Mouse (Mus musculus): Measurements from ENCODE around the gene Fgd2.

DNA sequence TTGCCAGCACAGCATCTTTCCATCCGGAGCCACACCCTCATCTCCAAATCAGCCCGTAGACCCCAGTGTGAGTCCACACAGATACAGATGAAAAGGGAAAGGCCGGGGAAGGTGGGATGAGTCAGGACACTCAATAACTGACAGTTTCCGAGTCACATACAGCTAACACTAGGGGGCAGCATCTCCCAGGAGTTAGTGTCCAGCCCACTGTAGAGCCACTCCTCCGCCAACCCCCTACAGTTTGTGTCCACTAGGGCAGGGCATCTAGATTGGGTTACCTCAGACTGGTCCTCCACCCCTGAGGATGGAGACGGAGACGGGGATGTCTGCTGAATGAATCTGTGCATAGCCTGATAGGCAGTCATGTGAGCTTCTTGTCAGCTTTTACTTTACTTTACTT is 20.8 kb downstream of the Fgd2 start:
- peak; percentile 77; the same call in 1 of the 2 replicates for TF ChIP-seq CTCF (IDR thresholded peaks at IDR 0.05; ENCODE audit: borderline replicate concordance, control insufficient read depth, extremely low read depth, insufficient read depth, low read length, poor library complexity)
- no peak for TF ChIP-seq POLR2A (IDR thresholded peaks at IDR 0.05; ENCODE audit: control insufficient read depth, extremely low read depth, insufficient read depth, low read length, poor library complexity)

Measured in thymus, adult 2 months (tissue).